Mouse (Mus musculus) MEL (cell line): ENCODE data around the gene Kcmf1. TPM values are rescaled to one million over a fixed set of nuclear protein-coding genes. Genes with fewer than 3 reads are reported as not detected.

Experiments
- DNase-seq: peaks from one replicate; pipeline ENCODE4 v3.0.0; 2011; ENCODE audit warnings: low read depth, low spot score
- H3K27ac ChIP-seq: 2 replicates; pipeline ENCODE4 v1.5.1; 2012; ENCODE audit warnings: low read depth, mild to moderate bottlenecking, control low read depth, low read length, moderate library complexity; ENCODE audit not compliant: control insufficient read depth
- H3K27me3 ChIP-seq, 2 experiments: fragments of 150-350 bp in 1 of 2; sonication (generic) in 1 of 2; 2 replicates each; pipeline ENCODE4 v1.6.1; 2012; ENCODE audit warnings: low read length in 2 of 2, mild to moderate bottlenecking in 2 of 2, improper control_type of control experiment in 1 of 2, moderate library complexity in 1 of 2; ENCODE audit not compliant: insufficient read depth in 2 of 2, control insufficient read depth in 1 of 2
- H3K36me3 ChIP-seq, 2 experiments: 2 replicates each; pipeline ENCODE4 v1.6.1; 2012 to 2014; ENCODE audit warnings: low read length in 2 of 2, improper control_type of control experiment in 1 of 2, inconsistent platforms in 1 of 2, mild to moderate bottlenecking in 1 of 2; ENCODE audit not compliant: insufficient read depth in 2 of 2, control insufficient read depth in 1 of 2
- H3K4me1 ChIP-seq, 2 experiments: fragments of 150-350 bp in 1 of 2; sonication (generic) in 1 of 2; 2 replicates each; pipeline ENCODE4 v1.6.1; 2012; ENCODE audit warnings: low read length in 2 of 2, improper control_type of control experiment in 1 of 2, mild to moderate bottlenecking in 1 of 2; ENCODE audit not compliant: insufficient read depth in 2 of 2, control insufficient read depth in 1 of 2
- H3K4me3 ChIP-seq, 2 experiments: fragments of 150-350 bp in 1 of 2; sonication (generic) in 1 of 2; 2 replicates each; pipeline ENCODE4 v1.5.1; 2012; ENCODE audit warnings: low read depth in 2 of 2, low read length in 2 of 2, mild to moderate bottlenecking in 2 of 2, moderate library complexity in 2 of 2, control low read depth in 1 of 2, improper control_type of control experiment in 1 of 2; ENCODE audit not compliant: control insufficient read depth in 1 of 2, insufficient read depth in 1 of 2
- H3K79me2 ChIP-seq: 2 replicates; pipeline ENCODE4 v1.6.1; 2012; ENCODE audit warnings: mild to moderate bottlenecking, low read length, moderate library complexity; ENCODE audit not compliant: control insufficient read depth, poor library complexity, insufficient read depth
- H3K9ac ChIP-seq: 2 replicates; pipeline ENCODE4 v1.6.1; 2012; ENCODE audit warnings: low read depth, mild to moderate bottlenecking, control low read depth, low read length, moderate library complexity; ENCODE audit not compliant: control insufficient read depth, poor library complexity, severe bottlenecking
- H3K9me3 ChIP-seq: fragments of 150-350 bp; sonication (generic); replicated peaks from 2 replicates; pipeline ENCODE4 v1.6.1; 2012; ENCODE audit warnings: mild to moderate bottlenecking, low read length, improper control_type of control experiment, moderate library complexity; ENCODE audit not compliant: insufficient read depth
- CHD1 ChIP-seq: IDR thresholded peaks from 2 replicates; pipeline ENCODE4 v1.6.1; 2012; ENCODE audit warnings: low read depth, mild to moderate bottlenecking, inconsistent platforms, low read length, improper control_type of control experiment
- CTCF ChIP-seq, 3 experiments: IDR thresholded peaks in 2 of 3; conservative IDR thresholded peaks in 1 of 3; 2 replicates each; pipeline ENCODE4 v1.5.1; 2011 to 2012; ENCODE audit warnings: low read length in 3 of 3, low read depth in 2 of 3, mild to moderate bottlenecking in 2 of 3, improper control_type of control experiment in 1 of 3, inconsistent platforms in 1 of 3, mixed read lengths in 1 of 3, moderate library complexity in 1 of 3; ENCODE audit not compliant: control insufficient read depth in 1 of 3, insufficient read depth in 1 of 3, poor library complexity in 1 of 3, severe bottlenecking in 1 of 3
- E2F4 ChIP-seq: IDR thresholded peaks from 2 replicates; pipeline ENCODE4 v1.6.1; 2011; ENCODE audit warnings: low read depth, low read length, improper control_type of control experiment, borderline replicate concordance
- ELF1 ChIP-seq: IDR thresholded peaks from 2 replicates; pipeline ENCODE4 v1.6.1; 2014; ENCODE audit warnings: low read depth, mild to moderate bottlenecking, inconsistent platforms, low read length, improper control_type of control experiment, moderate library complexity
- EP300 ChIP-seq, 2 experiments: IDR thresholded peaks; 2 replicates each; pipeline ENCODE4 v1.6.1; 2011; ENCODE audit warnings: improper control_type of control experiment in 2 of 2, low read length in 2 of 2, low read depth in 1 of 2, mild to moderate bottlenecking in 1 of 2
- ETS1 ChIP-seq: IDR thresholded peaks from 2 replicates; pipeline ENCODE4 v1.6.1; 2012; ENCODE audit warnings: low read depth, mild to moderate bottlenecking, inconsistent platforms, low read length, improper control_type of control experiment, moderate library complexity
- GABPA ChIP-seq: IDR thresholded peaks from 2 replicates; pipeline ENCODE4 v1.6.1; 2012; ENCODE audit warnings: low read depth, mild to moderate bottlenecking, inconsistent platforms, low read length, improper control_type of control experiment, moderate library complexity
- KAT2A ChIP-seq: conservative IDR thresholded peaks from 2 replicates; pipeline ENCODE4 v1.6.1; 2012; ENCODE audit warnings: low read depth, low read length, improper control_type of control experiment, inconsistent platforms
- MAZ ChIP-seq: IDR thresholded peaks from 2 replicates; pipeline ENCODE4 v1.6.1; 2012; ENCODE audit warnings: low read depth, mild to moderate bottlenecking, inconsistent platforms, low read length, improper control_type of control experiment
- MYC ChIP-seq: IDR thresholded peaks from 2 replicates; pipeline ENCODE4 v1.6.1; 2011; ENCODE audit warnings: low read depth, mild to moderate bottlenecking, low read length, improper control_type of control experiment, moderate library complexity
- NRF1 ChIP-seq: IDR thresholded peaks from 2 replicates; pipeline ENCODE4 v1.6.1; 2014; ENCODE audit warnings: low read depth, mild to moderate bottlenecking, inconsistent platforms, low read length, improper control_type of control experiment, moderate library complexity; ENCODE audit not compliant: poor library complexity, insufficient read depth, severe bottlenecking
- POLR2AphosphoS2 ChIP-seq: IDR thresholded peaks from 2 replicates; pipeline ENCODE4 v1.6.1; 2011; ENCODE audit warnings: low read length, improper control_type of control experiment
- POLR2AphosphoS5 ChIP-seq: IDR thresholded peaks from 2 replicates; pipeline ENCODE4 v1.6.1; 2012; ENCODE audit warnings: low read depth, borderline replicate concordance, mild to moderate bottlenecking, inconsistent platforms, low read length, moderate library complexity, mixed read lengths
- RAD21 ChIP-seq: IDR thresholded peaks from 2 replicates; pipeline ENCODE4 v1.6.1; 2011; ENCODE audit warnings: mild to moderate bottlenecking, low read depth, low read length, improper control_type of control experiment
- RCOR1 ChIP-seq: IDR thresholded peaks from 2 replicates; pipeline ENCODE4 v1.6.1; 2012; ENCODE audit warnings: low read depth, mild to moderate bottlenecking, inconsistent platforms, low read length, improper control_type of control experiment
- SIN3A ChIP-seq: IDR thresholded peaks from 2 replicates; pipeline ENCODE4 v1.6.1; 2012; ENCODE audit warnings: low read length, improper control_type of control experiment, inconsistent platforms
- TAL1 ChIP-seq: IDR thresholded peaks from 2 replicates; pipeline ENCODE4 v1.6.1; 2012; ENCODE audit warnings: mild to moderate bottlenecking, inconsistent platforms, low read length, moderate library complexity, mixed read lengths
- TBP ChIP-seq: IDR thresholded peaks from 2 replicates; pipeline ENCODE4 v1.8.0; 2011; ENCODE audit warnings: low read depth, low read length, improper control_type of control experiment
- USF1 ChIP-seq: IDR thresholded peaks from 2 replicates; pipeline ENCODE4 v1.6.1; 2014; ENCODE audit warnings: low read depth, mild to moderate bottlenecking, inconsistent platforms, low read length, improper control_type of control experiment, moderate library complexity
- ZKSCAN1 ChIP-seq: IDR thresholded peaks from 2 replicates; pipeline ENCODE4 v1.6.1; 2012; ENCODE audit warnings: low read depth, mild to moderate bottlenecking, inconsistent platforms, low read length, improper control_type of control experiment, moderate library complexity
- polyA plus RNA-seq, 2 experiments: library from polyadenylated mRNA; stranded (reverse) in 1 of 2; unstranded in 1 of 2; fragments of >175 nt in 1 of 2; fragments of >200 nt in 1 of 2; gene quantifications; 2 replicates each; pipeline versions ENCODE4 v1.2.1 to v1.2.4; 2012; ENCODE audit warnings: low replicate concordance in 2 of 2, low read depth in 1 of 2; ENCODE audit not compliant: insufficient read length in 2 of 2, insufficient read depth in 1 of 2, missing spikeins in 1 of 2
- total RNA-seq: library from RNA; depleted of rRNA; stranded (reverse); fragments of 300-350 nt; gene quantifications from 2 replicates; pipeline ENCODE4 v1.2.3, GENCODE M21; 2012

Gene Kcmf1
- total and polyA plus RNA-seq, 3 experiments, result 77.0 to 195 (median 133) TPM

DNA sequence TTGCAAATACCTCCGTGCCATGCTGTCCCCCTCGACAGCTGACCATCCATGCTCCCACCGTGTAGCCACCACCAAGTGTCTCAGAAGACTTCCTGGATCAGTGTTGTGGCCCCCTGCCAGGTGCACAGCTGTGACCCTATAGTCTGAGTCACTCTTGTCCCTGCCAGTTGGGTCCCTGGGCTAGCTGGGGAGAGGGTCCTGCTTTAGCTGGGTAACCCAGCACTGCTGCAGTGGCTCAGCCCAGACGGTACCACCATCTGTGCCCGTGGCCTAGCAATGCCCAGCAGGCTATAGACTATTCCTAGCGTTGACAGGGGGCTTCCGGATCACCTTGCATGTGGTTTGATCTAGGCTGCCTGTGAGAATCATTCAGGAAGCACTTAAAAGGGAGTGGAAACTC lies 89.5 kb downstream of the Kcmf1 start:
- Histone ChIP-seq H3K27me3 (no peaks in the 10 kb centered on the region; a peak in 1 of 4 replicates), H3K79me2 (no peaks in the 10 kb centered on the region), H3K4me1 (no peaks in the 10 kb centered on the region), H3K36me3 (no peaks in the 10 kb centered on the region), H3K9me3 (no peaks in the 10 kb centered on the region), H3K4me3 (no peak overlapping the region), H3K27ac (no peak overlapping the region), H3K9ac (no peak overlapping the region)
- DNase-seq, result no peak
- TF ChIP-seq MYC (no peak), SIN3A (no peak), RAD21 (no peak), TAL1 (no peak), CTCF (IDR thresholded peaks at IDR 0.05 in 2 of 3, conservative IDR thresholded peaks at IDR 0.05 in 1 of 3; ENCODE audit: control insufficient read depth in 1 of 3, insufficient read depth in 1 of 3, low read depth in 2 of 3, low read length in 3 of 3, poor library complexity in 1 of 3, severe bottlenecking in 1 of 3) (no peak), GABPA (no peak), CHD1 (no peak), ZKSCAN1 (no peak), ETS1 (no peak), NRF1 (no peak), RCOR1 (no peak), POLR2AphosphoS2 (no peak), MAZ (no peak), ELF1 (no peak)

DNA sequence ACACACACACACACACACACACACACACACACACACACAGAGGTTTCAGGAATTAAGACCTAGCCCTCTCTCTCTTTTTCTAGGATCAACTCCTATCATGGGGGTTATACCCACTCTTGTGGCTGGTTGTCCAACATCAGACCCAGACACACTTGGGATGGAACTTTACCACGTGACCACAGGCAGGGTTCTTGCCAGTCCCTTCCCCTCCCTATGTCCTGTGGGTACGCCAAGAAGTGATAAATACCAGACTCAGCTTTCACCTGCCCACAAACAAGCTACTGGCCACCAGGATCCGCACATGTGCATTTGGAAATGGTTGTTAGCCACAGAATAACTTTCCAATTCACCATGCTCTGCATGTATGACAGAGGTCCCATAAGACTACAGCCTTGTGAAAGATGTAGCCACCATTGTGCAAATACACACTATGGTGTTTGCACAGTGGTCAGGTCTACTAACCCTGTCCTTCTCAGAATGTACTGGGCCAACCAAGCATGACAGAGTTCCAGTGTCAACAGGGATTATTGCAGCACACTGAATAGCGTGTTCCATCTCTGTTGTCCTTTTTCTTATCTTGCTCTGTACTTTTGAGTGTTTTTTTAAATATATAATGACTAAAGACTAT lies 90.1 kb downstream of the Kcmf1 start:
- Histone ChIP-seq H3K9me3 (no peaks in the 10 kb centered on the region), H3K9ac (no peak overlapping the region), H3K4me1 (no peaks in the 10 kb centered on the region), H3K27me3 (no peaks in the 10 kb centered on the region; a peak in 1 of 4 replicates), H3K36me3 (no peaks in the 10 kb centered on the region), H3K79me2 (no peaks in the 10 kb centered on the region), H3K4me3 (no peak overlapping the region), H3K27ac (no peak overlapping the region)
- TF ChIP-seq E2F4 (no peak), USF1 (0 out of 2 replicates have a peak, but pooled peaks have one; percentile 10)
- no peak for DNase-seq

DNA sequence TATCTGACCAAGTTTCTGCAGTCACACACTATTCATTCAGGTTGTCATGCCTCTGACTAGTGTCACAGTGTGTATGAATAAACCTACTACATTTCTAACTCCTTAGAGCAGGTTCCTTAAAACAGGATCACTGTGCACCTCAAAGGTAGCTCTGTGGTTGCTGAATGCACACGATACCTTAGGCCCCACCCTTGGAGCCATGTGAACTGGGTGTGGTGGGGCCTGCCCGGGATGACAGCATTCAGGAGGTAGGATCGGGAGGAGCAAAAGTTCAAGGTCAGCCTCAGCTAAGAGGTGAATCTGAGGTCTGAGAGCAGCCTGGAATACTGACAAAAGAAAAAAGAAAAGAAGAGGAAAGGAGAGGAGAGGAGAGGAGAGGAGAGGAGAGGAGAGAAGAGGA lies 91.4 kb downstream of the Kcmf1 start:
- Histone ChIP-seq H3K27me3 (no peaks in the 10 kb centered on the region; a peak in 1 of 4 replicates), H3K27ac (no peak overlapping the region), H3K36me3 (no peaks in the 10 kb centered on the region), H3K9me3 (no peaks in the 10 kb centered on the region), H3K4me3 (no peak overlapping the region), H3K9ac (no peak overlapping the region), H3K79me2 (no peaks in the 10 kb centered on the region), H3K4me1 (no peaks in the 10 kb centered on the region)
- DNase-seq, result no peak
- TF ChIP-seq E2F4, result no peak
- no peak for TF ChIP-seq EP300 (IDR thresholded peaks at IDR 0.05; ENCODE audit: low read depth in 1 of 2, low read length in 2 of 2)
- TF ChIP-seq POLR2AphosphoS5, result no peak
- no peak for TF ChIP-seq USF1
- TF ChIP-seq TBP, result no peak
- TF ChIP-seq CTCF (IDR thresholded peaks at IDR 0.05 in 2 of 3, conservative IDR thresholded peaks at IDR 0.05 in 1 of 3; ENCODE audit: control insufficient read depth in 1 of 3, insufficient read depth in 1 of 3, low read depth in 2 of 3, low read length in 3 of 3, poor library complexity in 1 of 3, severe bottlenecking in 1 of 3), result no peak
- no peak for TF ChIP-seq CHD1
- TF ChIP-seq MAZ, result no peak
- TF ChIP-seq KAT2A, result no peak
- no peak for TF ChIP-seq POLR2AphosphoS2
